Mouse (Mus musculus) forebrain, embryonic 14.5 days (tissue): ENCODE data around the gene Drc3. TPM values are rescaled to one million over a fixed set of nuclear protein-coding genes. Genes with fewer than 3 reads are reported as not detected.

ENCODE experiments used
- ATAC-seq: fragments of 200-750 bp; cut with Nextera tagmentation; 2 replicates; pipeline ENCODE4 v1.8.0; 2017; ENCODE audit warnings: mild to moderate bottlenecking, moderate library complexity
- DNase-seq: peaks from one replicate; pipeline ENCODE4 v3.0.0-alpha.2; 2015; ENCODE audit warnings: low spot score
- H3K27ac ChIP-seq: fragments of 300-500 bp; sonication (generic); 2 replicates; pipeline ENCODE4 v1.5.1; 2014; ENCODE audit warnings: low read depth, mild to moderate bottlenecking, control low read depth, low read length, moderate library complexity
- H3K27me3 ChIP-seq: fragments of 300-500 bp; sonication (generic); replicated peaks from 2 replicates; pipeline ENCODE4 v1.6.1; 2014; ENCODE audit warnings: low read length, control low read depth, mixed read lengths; ENCODE audit not compliant: control insufficient read depth, insufficient read depth
- H3K36me3 ChIP-seq: fragments of 300-500 bp; sonication (generic); 2 replicates; pipeline ENCODE4 v1.6.1; 2014; ENCODE audit warnings: low read length, control low read depth; ENCODE audit not compliant: control insufficient read depth, insufficient read depth
- H3K4me1 ChIP-seq: fragments of 300-500 bp; sonication (generic); 2 replicates; pipeline ENCODE4 v1.6.1; 2014; ENCODE audit warnings: antibody characterized with exemption, low read length, control low read depth; ENCODE audit not compliant: control insufficient read depth, insufficient read depth
- H3K4me2 ChIP-seq: fragments of 300-500 bp; sonication (generic); 2 replicates; pipeline ENCODE4 v1.6.1; 2014; ENCODE audit warnings: mild to moderate bottlenecking, control low read depth, low read length
- H3K4me3 ChIP-seq: fragments of 300-500 bp; sonication (generic); 2 replicates; pipeline ENCODE4 v1.5.1; 2014; ENCODE audit warnings: low read depth, low read length, control low read depth
- H3K9ac ChIP-seq: fragments of 300-500 bp; sonication (generic); 2 replicates; pipeline ENCODE4 v1.6.1; 2014; ENCODE audit warnings: mild to moderate bottlenecking, low read length, control low read depth, moderate library complexity
- H3K9me3 ChIP-seq: fragments of 300-500 bp; sonication (generic); replicated peaks from 2 replicates; pipeline ENCODE4 v1.6.1; 2016; ENCODE audit warnings: low read length, control low read depth, mixed read lengths; ENCODE audit not compliant: control insufficient read depth
- WGBS: fragments of 180-500 bp; shearing (Covaris S2); extraction: QIAGEN DNeasy Blood & Tissue Kit; methylation state at CpG from one replicate; pipeline ENCODE4 v1.1.7; 2014; 5-methylcytosine and 5-hydroxymethylcytosine counted together
- polyA plus RNA-seq: library from polyadenylated mRNA; unstranded; fragments of >200 nt; fragmentation: Nextera tagmentation; extraction: Ambion mirVana; gene quantifications from 2 replicates; pipeline ENCODE4 v1.2.1, GENCODE M21; 2014

Drc3 gene
- polyA plus RNA-seq, 1 experiment from 2014 or later, result 5.9 TPM

- Histone ChIP-seq H3K27me3 (no peaks in the 10 kb centered on the region), H3K4me1 (no peaks in the 10 kb centered on the region), H3K4me2 (no peak overlapping the region), H3K36me3 (no peaks in the 10 kb centered on the region), H3K9me3 (no peaks in the 10 kb centered on the region), H3K27ac (no peak overlapping the region), H3K4me3 (no peak overlapping the region), H3K9ac (no peak overlapping the region)
- ATAC-seq, result no peak
- DNase-seq, result no peak
- WGBS, result 86% methylated on average over 3 of the region's 3 CpGs
Measured at GRCm38 (mm10) chr11:60367256-60367655, 14.1 kb downstream of the Drc3 start.

GRCm38 (mm10) chr11:60368909-60369308 is 15.8 kb downstream of the Drc3 start:
- no peak overlapping the region for H3K9ac ChIP-seq
- WGBS, result 73% methylated on average over 4 of the region's 4 CpGs
- no peak overlapping the region for H3K27ac ChIP-seq
- no peak overlapping the region for H3K4me3 ChIP-seq
- ATAC-seq (no peak), DNase-seq (no peak)
- H3K9me3 ChIP-seq, result no peaks in the 10 kb centered on the region
- H3K27me3 ChIP-seq, result no peaks in the 10 kb centered on the region
- no peak overlapping the region for H3K4me2 ChIP-seq
- no peaks in the 10 kb centered on the region for H3K36me3 ChIP-seq
- H3K4me1 ChIP-seq, result no peaks in the 10 kb centered on the region

- ATAC-seq (no peak), DNase-seq (no peak)
- no peaks in the 10 kb centered on the region for H3K4me1 ChIP-seq
- H3K27me3 ChIP-seq, result no peaks in the 10 kb centered on the region
- no peaks in the 10 kb centered on the region for H3K36me3 ChIP-seq
- H3K9ac ChIP-seq, result no peak overlapping the region
- H3K9me3 ChIP-seq, result no peaks in the 10 kb centered on the region
- no peak overlapping the region for H3K4me2 ChIP-seq
- H3K27ac ChIP-seq, result no peak overlapping the region
- 81% methylated on average over 4 of the region's 4 CpGs for WGBS
- no peak overlapping the region for H3K4me3 ChIP-seq
Measured at GRCm38 (mm10) chr11:60369448-60369847, 16.3 kb downstream of the Drc3 start.

GRCm38 (mm10) chr11:60370431-60370830 is 17.3 kb downstream of the Drc3 start:
- Histone ChIP-seq H3K27me3 (no peaks in the 10 kb centered on the region), H3K36me3 (no peaks in the 10 kb centered on the region), H3K4me2 (no peak overlapping the region), H3K4me1 (no peaks in the 10 kb centered on the region), H3K9ac (no peak overlapping the region), H3K9me3 (no peaks in the 10 kb centered on the region), H3K4me3 (no peak overlapping the region), H3K27ac (no peak overlapping the region)
- 87% methylated on average over 13 of the region's 13 CpGs for WGBS
- ATAC-seq, result no peak
- no peak for DNase-seq

- 85% methylated on average over 6 of the region's 6 CpGs for WGBS
- no peak overlapping the region for H3K9ac ChIP-seq
Measured at GRCm38 (mm10) chr11:60374481-60374880, 21.4 kb downstream of the Drc3 start.

GRCm38 (mm10) chr11:60383518-60383917 is 30.4 kb downstream of the Drc3 start:
- Histone ChIP-seq H3K27me3 (no peaks in the 10 kb centered on the region), H3K9ac (no peak overlapping the region), H3K36me3 (no peaks in the 10 kb centered on the region), H3K4me1 (peaks cover 12% of the 10 kb centered on the region), H3K27ac (no peak overlapping the region), H3K4me2 (no peak overlapping the region), H3K9me3 (no peaks in the 10 kb centered on the region), H3K4me3 (no peak overlapping the region)
- no peak for ATAC-seq
- WGBS, result 91% methylated on average over 6 of the region's 6 CpGs
- no peak for DNase-seq

More at GRCm38 (mm10) chr11:60374481-60374880, 21.4 kb downstream of the Drc3 start:
- H3K4me3 ChIP-seq, result no peak overlapping the region
- H3K36me3 ChIP-seq, result no peaks in the 10 kb centered on the region
- no peaks in the 10 kb centered on the region for H3K4me1 ChIP-seq
- no peak overlapping the region for H3K4me2 ChIP-seq
- no peaks in the 10 kb centered on the region for H3K27me3 ChIP-seq
- no peaks in the 10 kb centered on the region for H3K9me3 ChIP-seq
- DNase-seq, result no peak
- H3K27ac ChIP-seq, result no peak overlapping the region
- ATAC-seq, result no peak

- H3K4me2 ChIP-seq, result peak overlapping the region; percentile 46
- peak overlapping the region; percentile 16; the same call in 1 of the 2 replicates for H3K4me3 ChIP-seq
- H3K36me3 ChIP-seq, result no peaks in the 10 kb centered on the region
- peak overlapping the region; percentile 84 for H3K27ac ChIP-seq
- H3K27me3 ChIP-seq, result no peaks in the 10 kb centered on the region
- ATAC-seq, result peak; percentile 75
- peak overlapping the region; percentile 60 for H3K9ac ChIP-seq
- peak; percentile 71 for DNase-seq
- WGBS, result 3% methylated on average over 16 of the region's 16 CpGs
- H3K9me3 ChIP-seq, result no peaks in the 10 kb centered on the region
- H3K4me1 ChIP-seq, result peaks cover 12% of the 10 kb centered on the region
Measured at GRCm38 (mm10) chr11:60384762-60385421, 31.8 kb downstream of the Drc3 start.

GRCm38 (mm10) chr11:60385946-60386345 is 32.8 kb downstream of the Drc3 start:
- Histone ChIP-seq H3K4me3 (no peak overlapping the region), H3K27ac (0 out of 2 replicates have a peak overlapping the region, but pooled peaks have one; percentile 84), H3K9me3 (no peaks in the 10 kb centered on the region), H3K4me2 (no peak overlapping the region), H3K27me3 (no peaks in the 10 kb centered on the region), H3K4me1 (peaks cover 12% of the 10 kb centered on the region), H3K9ac (peak overlapping the region; percentile 60; the same call in 1 of the 2 replicates), H3K36me3 (no peaks in the 10 kb centered on the region)
- WGBS, result 89% methylated on average over 5 of the region's 5 CpGs
- no peak for DNase-seq
- ATAC-seq, result no peak

GRCm38 (mm10) chr11:60387944-60388343 is 34.8 kb downstream of the Drc3 start:
- no peaks in the 10 kb centered on the region for H3K36me3 ChIP-seq
- H3K9me3 ChIP-seq, result no peaks in the 10 kb centered on the region
- H3K4me1 ChIP-seq, result peaks cover 12% of the 10 kb centered on the region
- H3K27me3 ChIP-seq, result no peaks in the 10 kb centered on the region
- H3K4me2 ChIP-seq, result no peak overlapping the region
- H3K4me3 ChIP-seq, result no peak overlapping the region
- 93% methylated on average over 2 of the region's 2 CpGs for WGBS
- H3K9ac ChIP-seq, result no peak overlapping the region
- ATAC-seq (no peak), DNase-seq (no peak)
- H3K27ac ChIP-seq, result no peak overlapping the region
